Mouse (Mus musculus) E14TG2a.4 (cell line): ENCODE data around the gene Def8.
"Not testable (repeated sequence)": the region's sequence is repeated elsewhere in the genome, so short reads cannot be mapped to it uniquely, and the experiment has no call there.

Experiments used
- CTCF ChIP-seq: conservative IDR thresholded peaks from 2 replicates; pipeline ENCODE4 v1.5.1; 2014; ENCODE audit warnings: low read length
- POU5F1 ChIP-seq: IDR thresholded peaks from 2 replicates; pipeline ENCODE4 v1.6.1; 2014; ENCODE audit warnings: low read length, borderline replicate concordance

DNA sequence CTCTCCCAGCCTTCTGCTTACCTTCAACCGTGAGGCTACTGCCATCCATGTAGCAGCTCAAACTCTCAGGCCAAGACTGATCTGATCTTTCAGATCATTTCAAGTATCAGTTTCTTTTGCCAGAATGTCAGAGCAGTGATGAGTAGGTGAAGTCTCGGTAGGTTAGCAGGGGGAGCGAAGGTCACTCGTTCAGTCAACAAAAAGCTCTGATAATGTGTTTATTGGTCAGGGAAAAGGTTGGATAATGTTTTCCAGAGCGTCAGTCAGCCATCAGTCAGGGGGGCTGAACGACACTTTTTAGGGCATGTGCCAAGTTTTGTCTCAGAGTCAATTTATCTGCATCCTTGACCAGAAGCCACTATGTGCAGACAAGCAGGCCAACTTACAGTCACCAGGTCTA is 49.7 kb downstream of the Def8 start:
- TF ChIP-seq CTCF, POU5F1: not testable (repeated sequence)
